Mouse (Mus musculus) bone marrow, adult 2 months (tissue): ENCODE measurements around the gene Zscan25.

Experiments
- CTCF ChIP-seq: fragments of 200-500 bp; IDR thresholded peaks from 2 replicates; pipeline ENCODE4 v1.5.1; 2011; ENCODE audit warnings: low read length, control low read depth; ENCODE audit not compliant: control insufficient read depth, insufficient read depth
- POLR2A ChIP-seq: fragments of 200-500 bp; IDR thresholded peaks from 2 replicates; pipeline ENCODE4 v1.6.1; 2011; ENCODE audit warnings: low read depth, mild to moderate bottlenecking, control low read depth, low read length, borderline replicate concordance; ENCODE audit not compliant: control insufficient read depth

DNA sequence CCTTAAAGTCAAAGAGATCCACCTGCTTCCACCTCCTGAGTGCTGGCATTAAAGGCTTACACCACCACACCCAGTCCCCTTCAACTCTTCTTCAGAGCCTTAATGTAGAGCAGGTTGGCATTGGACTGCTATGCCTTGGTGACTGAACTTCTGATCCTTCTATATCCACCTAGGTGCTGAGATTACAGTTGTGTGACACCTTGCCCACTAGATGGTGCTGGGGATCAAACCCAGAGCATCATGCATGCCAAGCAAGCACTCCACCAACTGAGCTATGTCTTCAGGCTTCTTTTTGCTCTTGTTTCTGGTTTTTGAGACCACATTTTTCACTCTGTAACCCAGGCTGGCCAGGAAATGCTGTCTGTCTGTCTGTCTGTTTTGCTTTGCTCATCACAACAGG is 45.7 kb upstream of the Zscan25 start:
- TF ChIP-seq CTCF (peak; percentile 54), POLR2A (no peak)
